ENCODE assay signal across 18 mouse cellular contexts in the genomic region with DNA sequence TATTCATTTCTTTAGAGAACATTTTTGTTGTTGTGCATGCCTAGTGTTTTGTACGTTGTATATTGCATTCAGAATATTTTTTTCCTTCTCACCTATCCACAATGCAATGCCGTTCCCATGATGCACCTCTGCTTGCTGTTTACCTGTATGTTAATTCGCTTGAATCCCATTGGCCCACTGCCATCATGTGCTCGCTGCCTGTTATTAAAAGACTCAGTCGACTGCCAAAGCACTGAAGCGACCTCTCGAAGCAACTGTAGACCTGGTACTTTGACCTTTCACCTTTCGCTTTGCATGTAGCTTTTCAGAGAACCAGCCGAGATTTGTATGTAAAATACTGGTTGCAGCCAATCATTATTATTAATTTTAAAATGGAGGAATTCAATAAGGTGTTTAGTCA.
DNase-seq lines count a peak whose midpoint lies in the region; ATAC-seq and TF ChIP-seq lines count a peak whose summit lies in the region.
"Had no signal": no experiment of that assay in that cellular context is flagged by ENCODE, and none has a peak within 500 bp of the region (broad histone marks: within the 10 kb centered on the region; RNA-seq: fewer than 3 reads in every experiment).

No protein-coding gene starts in this region.

- no peak for TF ChIP-seq CTCF in liver, adult 2 months (IDR thresholded peaks at IDR 0.05; ENCODE audit: low read depth, low read length)
- no peak for TF ChIP-seq CTCF in liver, postnatal 0 days (IDR thresholded peaks at IDR 0.05; ENCODE audit: low read depth)

- no peak overlapping the region for H3K9ac ChIP-seq in liver, adult 2 months (ENCODE audit: low read depth, low read length)
- H3K9ac ChIP-seq in liver, postnatal 0 days (replicated peaks): no peak overlapping the region
- no peak overlapping the region for H3K9ac ChIP-seq in forebrain, embryonic 14.5 days (ENCODE audit: low read length)
- H3K9ac ChIP-seq: embryonic facial prominence, embryonic 12.5 days; hindbrain, embryonic 13.5 days had no signal

- H3K79me2 ChIP-seq in liver, adult 2 months (ENCODE audit: control insufficient read depth, insufficient read depth, low read length): no peaks in the 10 kb centered on the region; the same call in 1 of the 2 replicates

- TF ChIP-seq EP300 in liver, postnatal 0 days (IDR thresholded peaks at IDR 0.05; ENCODE audit: low read depth): no peak

- no peak overlapping the region for H3K4me2 ChIP-seq in liver, postnatal 0 days (ENCODE audit: low read depth, low read length)
- no peak overlapping the region for H3K4me2 ChIP-seq in forebrain, embryonic 14.5 days (ENCODE audit: low read length)
- H3K4me2 ChIP-seq: embryonic facial prominence, embryonic 12.5 days; hindbrain, embryonic 13.5 days had no signal

- no peak for TF ChIP-seq POLR2A in liver, adult 2 months (IDR thresholded peaks at IDR 0.05; ENCODE audit: extremely low read depth, insufficient read depth, low read length)

- H3K4me1 ChIP-seq in liver, adult 2 months (ENCODE audit: control insufficient read depth, insufficient read depth, low read length): peaks cover 3% of the 10 kb centered on the region; the same call in 1 of the 2 replicates
- no peaks in the 10 kb centered on the region for H3K4me1 ChIP-seq in liver, postnatal 0 days (ENCODE audit: insufficient read depth)
- H3K4me1 ChIP-seq in forebrain, embryonic 14.5 days (ENCODE audit: control insufficient read depth, insufficient read depth, low read length): no peaks in the 10 kb centered on the region
- H3K4me1 ChIP-seq: embryonic facial prominence, embryonic 12.5 days; heart, embryonic 10.5 days; hindbrain, embryonic 13.5 days had no signal

- H3K27ac ChIP-seq in liver, adult 2 months (replicated peaks; ENCODE audit: insufficient read depth, low read depth, low read length): no peak overlapping the region
- no peak overlapping the region for H3K27ac ChIP-seq in liver, postnatal 0 days (ENCODE audit: low read depth)
- no peak overlapping the region for H3K27ac ChIP-seq in forebrain, embryonic 14.5 days (ENCODE audit: low read depth, low read length)
- H3K27ac ChIP-seq: embryonic facial prominence, embryonic 12.5 days; heart, embryonic 10.5 days; hindbrain, embryonic 13.5 days had no signal

- DNase-seq in heart, adult 11 months: peak; percentile 90
- no peak for DNase-seq in heart, adult 9 months (ENCODE audit: low spot score in 2 of 2)
- DNase-seq in kidney, adult 8-10 months: peak; percentile 55 to 58
- no peak for DNase-seq in kidney, postnatal 10 days
- DNase-seq in liver, adult 2 months (ENCODE audit: extremely low read depth, low read depth, low spot score): peak; percentile 79
- no peak for DNase-seq in liver, postnatal 0 days
- peak; percentile 50 for DNase-seq in R1 (ENCODE audit: low read depth, low spot score)
- DNase-seq in forebrain, embryonic 14.5 days (ENCODE audit: low spot score): no peak
- DNase-seq: adrenal gland, postnatal 14 days; cerebellum, adult 18-20 months; gastrocnemius, postnatal 14 days; heart, postnatal 10 days; heart, postnatal 4 days had no signal

- no peaks in the 10 kb centered on the region for H3K27me3 ChIP-seq in liver, adult 2 months (ENCODE audit: control insufficient read depth, insufficient read depth, low read length)
- no peaks in the 10 kb centered on the region for H3K27me3 ChIP-seq in liver, postnatal 0 days (ENCODE audit: insufficient read depth, low read length)
- no peaks in the 10 kb centered on the region for H3K27me3 ChIP-seq in forebrain, embryonic 14.5 days (replicated peaks; ENCODE audit: control insufficient read depth, insufficient read depth, low read length)
- H3K27me3 ChIP-seq: embryonic facial prominence, embryonic 12.5 days; hindbrain, embryonic 13.5 days had no signal

- ATAC-seq in liver, postnatal 0 days: no peak
- ATAC-seq in forebrain, embryonic 14.5 days: no peak
- ATAC-seq: activated CD4-positive, CD25-positive, alpha-beta regulatory T cell, adult 4 months; forebrain, embryonic 16.5 days had no signal

- H3K9me3 ChIP-seq in liver, postnatal 0 days (ENCODE audit: low read length): no peaks in the 10 kb centered on the region
- no peaks in the 10 kb centered on the region for H3K9me3 ChIP-seq in forebrain, embryonic 14.5 days (replicated peaks; ENCODE audit: control insufficient read depth, low read length)
- H3K9me3 ChIP-seq: embryonic facial prominence, embryonic 12.5 days; heart, embryonic 10.5 days; hindbrain, embryonic 13.5 days had no signal

- no peak overlapping the region for H3K4me3 ChIP-seq in liver, adult 2 months (ENCODE audit: insufficient read depth, low read depth, low read length)
- H3K4me3 ChIP-seq in liver, postnatal 0 days (ENCODE audit: low read depth, low read length): no peak overlapping the region
- H3K4me3 ChIP-seq in forebrain, embryonic 14.5 days (ENCODE audit: low read depth, low read length): no peak overlapping the region
- H3K4me3 ChIP-seq: embryonic facial prominence, embryonic 12.5 days; heart, embryonic 10.5 days; hindbrain, embryonic 13.5 days had no signal

- peaks cover 26% of the 10 kb centered on the region for H3K36me3 ChIP-seq in liver, adult 2 months (ENCODE audit: control insufficient read depth, insufficient read depth, low read length)
- peaks cover 19% of the 10 kb centered on the region; the same call in 1 of the 2 replicates for H3K36me3 ChIP-seq in liver, postnatal 0 days (replicated peaks; ENCODE audit: insufficient read depth, low read length)
- H3K36me3 ChIP-seq in forebrain, embryonic 14.5 days (ENCODE audit: control insufficient read depth, insufficient read depth, low read length): peaks cover 3% of the 10 kb centered on the region; the same call in 1 of the 2 replicates

- 35% methylated on average over 9 of the region's 9 CpGs for WGBS in liver, adult 2 months
- 73% methylated on average over 9 of the region's 9 CpGs for WGBS in liver, postnatal 0 days (ENCODE audit: insufficient replicate concordance)
- WGBS in forebrain, embryonic 14.5 days: 88% methylated on average over 9 of the region's 9 CpGs

Comparison
In these comparisons a context has a peak if more than half of its experiments do, and no peak if none do; other contexts are left out.
1. DNase-seq: peak in heart, adult 11 months (single experiment), kidney, adult 8-10 months (2 of 2), liver, adult 2 months (single experiment) and R1 (single experiment); none in heart, adult 9 months (0 of 2), kidney, postnatal 10 days (single experiment), liver, postnatal 0 days (single experiment) and forebrain, embryonic 14.5 days (single experiment).